10 mouse cellular contexts compared by ENCODE assay signal in the genomic region with DNA sequence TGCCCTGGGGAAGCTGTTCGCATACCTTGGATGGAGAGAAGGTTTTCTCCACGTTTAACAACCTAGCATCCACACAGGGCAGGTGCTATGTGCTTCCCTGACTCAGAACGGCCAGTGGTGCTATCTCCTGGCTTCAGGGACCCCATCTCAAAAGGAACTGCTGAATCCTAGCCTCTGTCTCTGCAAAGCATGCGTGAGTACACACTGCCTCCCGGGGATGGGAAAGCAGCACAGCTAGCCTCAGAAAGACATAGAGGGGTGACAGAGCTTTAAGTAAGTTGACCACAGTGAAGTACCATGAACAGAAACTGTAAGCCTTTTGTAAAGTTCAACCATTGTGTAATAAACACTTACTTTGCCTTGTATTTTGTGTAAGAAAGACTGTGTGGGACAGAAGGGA. TPM values are rescaled to one million over a fixed set of nuclear protein-coding genes. Genes with fewer than 3 reads are reported as not detected.
DNase-seq lines count a peak whose midpoint lies in the region; ATAC-seq and TF ChIP-seq lines count a peak whose summit lies in the region.
"Had no signal": no experiment of that assay in that cellular context is flagged by ENCODE, and none has a peak within 500 bp of the region (broad histone marks: within the 10 kb centered on the region; RNA-seq: fewer than 3 reads in every experiment).

No protein-coding gene starts in this region.

- H3K4me2 ChIP-seq in kidney, embryonic 15.5 days, result peak overlapping the region; percentile 51; the same call in 1 of the 2 replicates
- H3K4me2 ChIP-seq in limb, embryonic 14.5 days (replicated peaks; ENCODE audit: low read depth, low read length, severe bottlenecking), result peak overlapping the region; percentile 24

- DNase-seq in kidney, adult 9 months, result no peak
- DNase-seq in testis, postnatal 10 days (ENCODE audit: low spot score), result peak; percentile 36
- DNase-seq in testis, postnatal 14 days (ENCODE audit: low spot score), result no peak
- no peak for DNase-seq in limb, embryonic 14.5 days (ENCODE audit: low spot score)
- DNase-seq in cerebellum, adult 11-12 months, result no peak
- DNase-seq: right cerebral cortex, adult 18-20 months had no signal

- no peak for TF ChIP-seq POLR2A in limb, embryonic 14.5 days (IDR thresholded peaks at IDR 0.05; ENCODE audit: borderline replicate concordance, extremely low read depth, insufficient read depth, insufficient read length)

- no peaks in the 10 kb centered on the region for H3K9me3 ChIP-seq in kidney, embryonic 15.5 days (replicated peaks)
- H3K9me3 ChIP-seq in limb, embryonic 14.5 days (ENCODE audit: control insufficient read depth, low read length), result no peaks in the 10 kb centered on the region

- H3K4me3 ChIP-seq in kidney, embryonic 15.5 days (replicated peaks), result no peak overlapping the region
- H3K4me3 ChIP-seq in limb, embryonic 14.5 days (replicated peaks; ENCODE audit: low read length), result no peak overlapping the region

- no peak overlapping the region for H3K9ac ChIP-seq in kidney, embryonic 15.5 days
- no peak overlapping the region for H3K9ac ChIP-seq in limb, embryonic 14.5 days (ENCODE audit: low read depth, low read length, severe bottlenecking)

- 63% methylated on average over 5 of the region's 5 CpGs for WGBS in kidney, embryonic 15.5 days
- WGBS in limb, embryonic 14.5 days, result 56% methylated on average over 5 of the region's 5 CpGs

- H3K4me1 ChIP-seq in kidney, embryonic 15.5 days, result peaks cover 14% of the 10 kb centered on the region
- H3K4me1 ChIP-seq in limb, embryonic 14.5 days (ENCODE audit: control insufficient read depth, insufficient read depth, low read length), result no peaks in the 10 kb centered on the region

- no peak overlapping the region for H3K27ac ChIP-seq in kidney, embryonic 15.5 days
- H3K27ac ChIP-seq in limb, embryonic 14.5 days (replicated peaks; ENCODE audit: low read depth, low read length), result no peak overlapping the region

- ATAC-seq in kidney, embryonic 15.5 days (replicated peaks; ENCODE audit: low FRiP score), result no peak
- no peak for ATAC-seq in limb, embryonic 14.5 days (ENCODE audit: low FRiP score, low read depth)
- no peak for ATAC-seq in erythroblast, adult 5-6 weeks (replicated peaks; ENCODE audit: low FRiP score, poor library complexity, severe bottlenecking)

- peaks cover 27% of the 10 kb centered on the region for H3K27me3 ChIP-seq in kidney, embryonic 15.5 days
- no peaks in the 10 kb centered on the region; the same call in 1 of the 2 replicates for H3K27me3 ChIP-seq in limb, embryonic 14.5 days (ENCODE audit: control insufficient read depth, insufficient read depth, low read length)

- H3K36me3 ChIP-seq in kidney, embryonic 15.5 days, result no peaks in the 10 kb centered on the region
- H3K36me3 ChIP-seq in limb, embryonic 14.5 days (ENCODE audit: control insufficient read depth, insufficient read depth, low read length), result no peaks in the 10 kb centered on the region

RNA-seq across cellular contexts. Expression of gene Kcnip1, which starts 0.5 kb away (rescaled TPM):
- polyA plus RNA-seq in kidney, embryonic 15.5 days (2015; fragmentation: Nextera tagmentation; extraction: Ambion mirVana), result 1.4 and 1.5 TPM in 2 replicates
- 2.4 and 3.4 TPM in 2 replicates for polyA plus RNA-seq in limb, embryonic 14.5 days (2012; rRNA removed)
- 4.5 and 5.0 TPM in 2 replicates for polyA plus RNA-seq in limb, embryonic 14.5 days (2014; fragmentation: Nextera tagmentation; extraction: Ambion mirVana)
- not detected in 2 replicates for total RNA-seq in erythroblast, adult 5-6 weeks (2015; ENCODE audit: low replicate concordance)
- total RNA-seq in erythroblast, adult 5-6 weeks (2017; ENCODE audit: low replicate concordance), result not detected in 2 replicates
- total RNA-seq: liver, adult 2 months; megakaryocyte progenitor cell, adult 5-6 weeks had no signal
- polyA plus RNA-seq: liver, adult 2 months had no signal

RNA-seq across cellular contexts. Expression of gene Kcnmb1, which starts 30.7 kb away (rescaled TPM):
- 0.42 and 0.71 TPM in 2 replicates for polyA plus RNA-seq in kidney, embryonic 15.5 days (2015; fragmentation: Nextera tagmentation; extraction: Ambion mirVana)
- 0.10 and 0.13 TPM in 2 replicates for polyA plus RNA-seq in limb, embryonic 14.5 days (2012; rRNA removed)
- 0.07 and 0.18 TPM in 2 replicates for polyA plus RNA-seq in limb, embryonic 14.5 days (2014; fragmentation: Nextera tagmentation; extraction: Ambion mirVana)
- not detected in 2 replicates for total RNA-seq in erythroblast, adult 5-6 weeks (2015; ENCODE audit: low replicate concordance)
- not detected in 2 replicates for total RNA-seq in erythroblast, adult 5-6 weeks (2017; ENCODE audit: low replicate concordance)
- total RNA-seq: liver, adult 2 months; megakaryocyte progenitor cell, adult 5-6 weeks had no signal

RNA-seq across cellular contexts. Expression of gene Lcp2, which starts 53.2 kb away (rescaled TPM):
- 2.0 and 3.2 TPM in 2 replicates for polyA plus RNA-seq in kidney, embryonic 15.5 days (2015; fragmentation: Nextera tagmentation; extraction: Ambion mirVana)
- polyA plus RNA-seq in limb, embryonic 14.5 days (2012; rRNA removed), result 4.2 and 5.1 TPM in 2 replicates
- polyA plus RNA-seq in limb, embryonic 14.5 days (2014; fragmentation: Nextera tagmentation; extraction: Ambion mirVana), result 4.4 and 6.1 TPM in 2 replicates
- total RNA-seq in erythroblast, adult 5-6 weeks (2015; ENCODE audit: low replicate concordance), result 33.2 and 59.8 TPM in 2 replicates
- 12.3 and 20.1 TPM in 2 replicates for total RNA-seq in erythroblast, adult 5-6 weeks (2017; ENCODE audit: low replicate concordance)
